Mouse (Mus musculus): Measurements from ENCODE around the gene Map3k20. TPM values are rescaled to one million over a fixed set of nuclear protein-coding genes. Genes with fewer than 3 reads are reported as not detected.

Gene Map3k20
- polyA plus RNA-seq, 1 experiment from 2014 or later: 62.5 TPM

GRCm38 (mm10) chr2:72399469-72400195, 114.2 kb downstream of the Map3k20 start:
- Histone ChIP-seq H3K9ac (ENCODE audit: low read depth, low read length) (no peak overlapping the region), H3K4me2 (no peak overlapping the region), H3K27me3 (ENCODE audit: control insufficient read depth, insufficient read depth, low read length) (no peaks in the 10 kb centered on the region), H3K9me3 (replicated peaks; ENCODE audit: control insufficient read depth, low read length) (no peaks in the 10 kb centered on the region; the same call in 1 of the 2 replicates), H3K36me3 (ENCODE audit: control insufficient read depth, insufficient read depth, low read length) (peaks cover 13% of the 10 kb centered on the region), H3K4me3 (ENCODE audit: low read depth, low read length) (no peak overlapping the region), H3K27ac (ENCODE audit: low read depth, low read length) (no peak overlapping the region), H3K4me1 (ENCODE audit: control insufficient read depth, insufficient read depth, low read length) (no peaks in the 10 kb centered on the region; the same call in 1 of the 2 replicates)
- no peak for ATAC-seq (replicated peaks; ENCODE audit: insufficient number of reproducible peaks, low FRiP score, low TSS enrichment)
- WGBS (ENCODE audit: insufficient replicate concordance): 83% methylated on average over 12 of the region's 12 CpGs

- Histone ChIP-seq H3K27me3 (ENCODE audit: control insufficient read depth, insufficient read depth, low read length) (no peaks in the 10 kb centered on the region), H3K4me3 (ENCODE audit: low read depth, low read length) (no peak overlapping the region), H3K4me2 (no peak overlapping the region), H3K9me3 (replicated peaks; ENCODE audit: control insufficient read depth, low read length) (no peaks in the 10 kb centered on the region), H3K4me1 (ENCODE audit: control insufficient read depth, insufficient read depth, low read length) (no peaks in the 10 kb centered on the region; the same call in 1 of the 2 replicates), H3K9ac (ENCODE audit: low read depth, low read length) (no peak overlapping the region), H3K27ac (ENCODE audit: low read depth, low read length) (no peak overlapping the region), H3K36me3 (ENCODE audit: control insufficient read depth, insufficient read depth, low read length) (peaks cover 2% of the 10 kb centered on the region; the same call in 1 of the 2 replicates)
- ATAC-seq (replicated peaks; ENCODE audit: insufficient number of reproducible peaks, low FRiP score, low TSS enrichment): no peak
- WGBS (ENCODE audit: insufficient replicate concordance): 91% methylated on average over 9 of the region's 9 CpGs
Observed at GRCm38 (mm10) chr2:72401290-72401689, 115.9 kb downstream of the Map3k20 start.

- no peak overlapping the region for H3K4me2 ChIP-seq
- H3K9me3 ChIP-seq (replicated peaks; ENCODE audit: control insufficient read depth, low read length): no peaks in the 10 kb centered on the region
- H3K36me3 ChIP-seq (ENCODE audit: control insufficient read depth, insufficient read depth, low read length): peaks cover 2% of the 10 kb centered on the region; the same call in 1 of the 2 replicates
- no peak overlapping the region for H3K27ac ChIP-seq (ENCODE audit: low read depth, low read length)
- H3K9ac ChIP-seq (ENCODE audit: low read depth, low read length): no peak overlapping the region
- 81% methylated on average over 12 of the region's 12 CpGs for WGBS (ENCODE audit: insufficient replicate concordance)
- H3K4me1 ChIP-seq (ENCODE audit: control insufficient read depth, insufficient read depth, low read length): no peaks in the 10 kb centered on the region; the same call in 1 of the 2 replicates
- H3K27me3 ChIP-seq (ENCODE audit: control insufficient read depth, insufficient read depth, low read length): no peaks in the 10 kb centered on the region
- no peak overlapping the region for H3K4me3 ChIP-seq (ENCODE audit: low read depth, low read length)
- ATAC-seq (replicated peaks; ENCODE audit: insufficient number of reproducible peaks, low FRiP score, low TSS enrichment): no peak
Observed at GRCm38 (mm10) chr2:72405621-72406555, 120.5 kb downstream of the Map3k20 start.

GRCm38 (mm10) chr2:72406701-72407100, 121.3 kb downstream of the Map3k20 start:
- Histone ChIP-seq H3K4me3 (ENCODE audit: low read depth, low read length) (no peak overlapping the region), H3K4me1 (ENCODE audit: control insufficient read depth, insufficient read depth, low read length) (no peaks in the 10 kb centered on the region; the same call in 1 of the 2 replicates), H3K9me3 (replicated peaks; ENCODE audit: control insufficient read depth, low read length) (no peaks in the 10 kb centered on the region), H3K27ac (ENCODE audit: low read depth, low read length) (no peak overlapping the region), H3K36me3 (ENCODE audit: control insufficient read depth, insufficient read depth, low read length) (peaks cover 2% of the 10 kb centered on the region; the same call in 1 of the 2 replicates), H3K9ac (ENCODE audit: low read depth, low read length) (no peak overlapping the region), H3K4me2 (no peak overlapping the region), H3K27me3 (ENCODE audit: control insufficient read depth, insufficient read depth, low read length) (no peaks in the 10 kb centered on the region)
- no peak for ATAC-seq (replicated peaks; ENCODE audit: insufficient number of reproducible peaks, low FRiP score, low TSS enrichment)
- WGBS (ENCODE audit: insufficient replicate concordance): 56% methylated on average over 10 of the region's 10 CpGs

- no peak overlapping the region for H3K9ac ChIP-seq (ENCODE audit: low read depth, low read length)
- no peaks in the 10 kb centered on the region; the same call in 1 of the 2 replicates for H3K4me1 ChIP-seq (ENCODE audit: control insufficient read depth, insufficient read depth, low read length)
- WGBS (ENCODE audit: insufficient replicate concordance): 77% methylated on average over 17 of the region's 17 CpGs
- no peak for ATAC-seq (replicated peaks; ENCODE audit: insufficient number of reproducible peaks, low FRiP score, low TSS enrichment)
- no peaks in the 10 kb centered on the region for H3K9me3 ChIP-seq (replicated peaks; ENCODE audit: control insufficient read depth, low read length)
- H3K4me2 ChIP-seq: no peak overlapping the region
- H3K36me3 ChIP-seq (ENCODE audit: control insufficient read depth, insufficient read depth, low read length): peaks cover 2% of the 10 kb centered on the region; the same call in 1 of the 2 replicates
- no peak overlapping the region for H3K4me3 ChIP-seq (ENCODE audit: low read depth, low read length)
- H3K27me3 ChIP-seq (ENCODE audit: control insufficient read depth, insufficient read depth, low read length): no peaks in the 10 kb centered on the region
- H3K27ac ChIP-seq (ENCODE audit: low read depth, low read length): no peak overlapping the region
Observed at GRCm38 (mm10) chr2:72407341-72408092, 122.1 kb downstream of the Map3k20 start.

GRCm38 (mm10) chr2:72409968-72410367, 124.5 kb downstream of the Map3k20 start:
- no peaks in the 10 kb centered on the region for H3K36me3 ChIP-seq (ENCODE audit: control insufficient read depth, insufficient read depth, low read length)
- no peaks in the 10 kb centered on the region for H3K9me3 ChIP-seq (replicated peaks; ENCODE audit: control insufficient read depth, low read length)
- no peak overlapping the region for H3K27ac ChIP-seq (ENCODE audit: low read depth, low read length)
- ATAC-seq (replicated peaks; ENCODE audit: insufficient number of reproducible peaks, low FRiP score, low TSS enrichment): no peak
- H3K4me1 ChIP-seq (ENCODE audit: control insufficient read depth, insufficient read depth, low read length): peaks cover 3% of the 10 kb centered on the region; the same call in 1 of the 2 replicates
- no peak overlapping the region for H3K4me3 ChIP-seq (ENCODE audit: low read depth, low read length)
- no peak overlapping the region for H3K4me2 ChIP-seq
- no peaks in the 10 kb centered on the region for H3K27me3 ChIP-seq (ENCODE audit: control insufficient read depth, insufficient read depth, low read length)
- 58% methylated on average over 10 of the region's 10 CpGs for WGBS (ENCODE audit: insufficient replicate concordance)
- no peak overlapping the region for H3K9ac ChIP-seq (ENCODE audit: low read depth, low read length)

- no peak overlapping the region for H3K9ac ChIP-seq (ENCODE audit: low read depth, low read length)
- H3K27me3 ChIP-seq (ENCODE audit: control insufficient read depth, insufficient read depth, low read length): no peaks in the 10 kb centered on the region
- 89% methylated on average over 4 of the region's 4 CpGs for WGBS (ENCODE audit: insufficient replicate concordance)
- peaks cover 3% of the 10 kb centered on the region; the same call in 1 of the 2 replicates for H3K4me1 ChIP-seq (ENCODE audit: control insufficient read depth, insufficient read depth, low read length)
- no peak for ATAC-seq (replicated peaks; ENCODE audit: insufficient number of reproducible peaks, low FRiP score, low TSS enrichment)
- H3K27ac ChIP-seq (ENCODE audit: low read depth, low read length): no peak overlapping the region
- H3K4me3 ChIP-seq (ENCODE audit: low read depth, low read length): no peak overlapping the region
- no peaks in the 10 kb centered on the region for H3K36me3 ChIP-seq (ENCODE audit: control insufficient read depth, insufficient read depth, low read length)
- no peaks in the 10 kb centered on the region for H3K9me3 ChIP-seq (replicated peaks; ENCODE audit: control insufficient read depth, low read length)
- no peak overlapping the region for H3K4me2 ChIP-seq
Observed at GRCm38 (mm10) chr2:72412266-72412665, 126.8 kb downstream of the Map3k20 start.

- H3K4me2 ChIP-seq: no peak overlapping the region
- no peak for ATAC-seq (replicated peaks; ENCODE audit: insufficient number of reproducible peaks, low FRiP score, low TSS enrichment)
- WGBS (ENCODE audit: insufficient replicate concordance): 78% methylated on average over 5 of the region's 5 CpGs
Observed at GRCm38 (mm10) chr2:72415416-72415815, 130.0 kb downstream of the Map3k20 start.

More at GRCm38 (mm10) chr2:72415416-72415815, 130.0 kb downstream of the Map3k20 start:
- no peak overlapping the region for H3K27ac ChIP-seq (ENCODE audit: low read depth, low read length)
- H3K9me3 ChIP-seq (replicated peaks; ENCODE audit: control insufficient read depth, low read length): no peaks in the 10 kb centered on the region
- no peak overlapping the region for H3K4me3 ChIP-seq (ENCODE audit: low read depth, low read length)
- H3K27me3 ChIP-seq (ENCODE audit: control insufficient read depth, insufficient read depth, low read length): no peaks in the 10 kb centered on the region
- no peaks in the 10 kb centered on the region for H3K36me3 ChIP-seq (ENCODE audit: control insufficient read depth, insufficient read depth, low read length)
- H3K4me1 ChIP-seq (ENCODE audit: control insufficient read depth, insufficient read depth, low read length): peaks cover 3% of the 10 kb centered on the region; the same call in 1 of the 2 replicates
- no peak overlapping the region for H3K9ac ChIP-seq (ENCODE audit: low read depth, low read length)

Data from heart, embryonic 11.5 days (tissue).